Mouse (Mus musculus) heart, embryonic 11.5 days (tissue): ENCODE measurements at regions not wholly inside any gene's neighbourhood (a gene's known extent, or its start where the extent isn't known, plus 50 kb on each side); places are given as distances from the start of the nearest gene placed in this dataset.
A peak's percentile ranks its signal among the peaks of the same experiment; 100 is the strongest.

ENCODE experiments used
- ATAC-seq: fragments of 200-750 bp; cut with Nextera tagmentation; replicated peaks from 2 replicates; pipeline ENCODE4 v1.8.0; 2017; ENCODE audit warnings: moderate library complexity; ENCODE audit not compliant: insufficient number of reproducible peaks, low FRiP score, low TSS enrichment
- H3K27ac ChIP-seq: fragments of 300-500 bp; sonication (generic); 2 replicates; pipeline ENCODE4 v1.5.1; 2014; ENCODE audit warnings: mild to moderate bottlenecking, low read depth, low read length
- H3K27me3 ChIP-seq: fragments of 300-500 bp; sonication (generic); 2 replicates; pipeline ENCODE4 v1.6.1; 2014; ENCODE audit warnings: mild to moderate bottlenecking, low read length, mixed read lengths; ENCODE audit not compliant: control insufficient read depth, insufficient read depth
- H3K36me3 ChIP-seq: fragments of 300-500 bp; sonication (generic); 2 replicates; pipeline ENCODE4 v1.6.1; 2014; ENCODE audit warnings: mild to moderate bottlenecking, low read length, moderate library complexity, mixed read lengths; ENCODE audit not compliant: control insufficient read depth, insufficient read depth
- H3K4me1 ChIP-seq: fragments of 300-500 bp; sonication (generic); 2 replicates; pipeline ENCODE4 v1.6.1; 2014; ENCODE audit warnings: low read length; ENCODE audit not compliant: control insufficient read depth, insufficient read depth
- H3K4me2 ChIP-seq: fragments of 300-500 bp; sonication (generic); 2 replicates; pipeline ENCODE4 v1.6.1; 2014; ENCODE audit warnings: mild to moderate bottlenecking, moderate library complexity
- H3K4me3 ChIP-seq: fragments of 300-500 bp; sonication (generic); 2 replicates; pipeline ENCODE4 v1.5.1; 2014; ENCODE audit warnings: low read depth, low read length
- H3K9ac ChIP-seq: fragments of 300-500 bp; sonication (generic); 2 replicates; pipeline ENCODE4 v1.6.1; 2014; ENCODE audit warnings: mild to moderate bottlenecking, low read depth, low read length, moderate library complexity
- H3K9me3 ChIP-seq: fragments of 300-500 bp; sonication (generic); replicated peaks from 2 replicates; pipeline ENCODE4 v1.6.1; 2016; ENCODE audit warnings: low read length; ENCODE audit not compliant: control insufficient read depth
- WGBS: fragments of 180-500 bp; shearing (Covaris S2); extraction: QIAGEN DNeasy Blood & Tissue Kit; methylation state at CpG from one replicate; pipeline ENCODE4 v1.1.7; 2014; ENCODE audit not compliant: insufficient replicate concordance; 5-methylcytosine and 5-hydroxymethylcytosine counted together

DNA sequence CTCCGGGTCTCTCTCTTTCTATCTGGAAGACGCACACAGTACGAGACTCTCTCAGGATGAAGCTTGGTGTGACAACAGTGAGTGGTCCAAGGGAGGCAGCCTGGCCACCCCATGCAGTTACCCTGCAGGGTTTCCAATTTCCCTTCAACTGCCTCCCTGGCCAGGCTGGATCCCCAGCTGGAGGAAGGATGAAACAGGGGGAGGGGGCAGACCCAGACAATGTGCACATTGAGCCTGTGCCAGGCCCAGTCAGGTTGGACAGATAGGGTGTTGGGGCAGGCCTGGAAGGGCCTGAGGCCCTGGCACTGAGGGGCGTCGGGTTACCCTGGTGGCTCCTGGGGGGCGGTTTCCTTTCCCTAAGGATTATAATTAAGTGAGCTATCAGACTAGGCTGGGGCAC lies 55.8 kb upstream of the Tmem189 start:
- no peaks in the 10 kb centered on the region for H3K27me3 ChIP-seq
- H3K4me3 ChIP-seq, result no peak overlapping the region
- H3K4me1 ChIP-seq, result peaks cover 25% of the 10 kb centered on the region
- H3K36me3 ChIP-seq, result no peaks in the 10 kb centered on the region
- no peak overlapping the region for H3K4me2 ChIP-seq
- ATAC-seq, result no peak
- no peak overlapping the region for H3K27ac ChIP-seq
- no peak overlapping the region for H3K9ac ChIP-seq
- 73% methylated on average over 6 of the region's 6 CpGs for WGBS
- no peaks in the 10 kb centered on the region for H3K9me3 ChIP-seq

DNA sequence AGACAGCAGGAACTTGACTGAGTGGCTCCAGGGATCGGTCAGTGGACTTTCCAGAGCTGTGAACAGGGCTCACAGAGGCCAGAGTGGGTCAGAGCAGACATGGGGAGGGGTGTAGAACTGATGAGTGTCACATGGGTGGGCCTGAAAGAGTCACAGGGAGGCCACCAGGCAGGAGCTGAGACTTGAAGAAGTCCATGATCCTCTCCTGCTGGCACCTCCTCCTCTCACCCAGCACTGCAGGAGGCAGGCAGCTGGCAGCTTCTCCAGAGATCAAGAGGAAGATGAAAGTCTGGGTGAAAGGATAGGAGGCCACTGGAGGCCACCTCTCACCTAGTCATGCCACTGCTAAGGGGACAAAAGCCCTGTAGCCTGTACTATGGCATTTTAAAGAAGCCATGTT lies 54.5 kb upstream of the Tmem189 start:
- Histone ChIP-seq H3K4me3 (no peak overlapping the region), H3K36me3 (no peaks in the 10 kb centered on the region), H3K27me3 (no peaks in the 10 kb centered on the region), H3K9ac (no peak overlapping the region), H3K4me1 (peaks cover 25% of the 10 kb centered on the region), H3K4me2 (no peak overlapping the region), H3K9me3 (no peaks in the 10 kb centered on the region), H3K27ac (no peak overlapping the region)
- no peak for ATAC-seq
- 48% methylated on average over 1 of the region's 1 CpGs for WGBS

DNA sequence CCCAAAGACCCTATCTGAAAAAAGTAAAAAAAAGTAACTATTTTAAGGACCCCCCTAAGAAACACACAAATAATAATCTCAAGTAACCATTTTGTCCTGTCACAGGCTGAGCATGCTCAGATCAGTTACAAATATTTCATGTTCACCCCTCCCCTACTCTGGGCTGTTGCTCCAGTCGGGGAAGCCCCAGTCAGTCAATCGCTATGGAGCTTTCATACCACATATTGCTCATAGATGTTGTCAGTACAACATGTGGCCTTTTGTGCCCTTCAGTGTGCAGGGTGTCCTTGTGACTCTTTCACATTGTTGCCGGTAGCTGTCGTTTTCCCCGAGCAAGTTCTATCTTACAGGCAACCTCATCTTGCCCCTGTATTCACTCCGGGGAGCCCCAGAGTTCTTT lies 52.9 kb upstream of the Tmem189 start:
- WGBS, result 66% methylated on average over 6 of the region's 6 CpGs
- H3K4me1 ChIP-seq, result peaks cover 22% of the 10 kb centered on the region

DNA sequence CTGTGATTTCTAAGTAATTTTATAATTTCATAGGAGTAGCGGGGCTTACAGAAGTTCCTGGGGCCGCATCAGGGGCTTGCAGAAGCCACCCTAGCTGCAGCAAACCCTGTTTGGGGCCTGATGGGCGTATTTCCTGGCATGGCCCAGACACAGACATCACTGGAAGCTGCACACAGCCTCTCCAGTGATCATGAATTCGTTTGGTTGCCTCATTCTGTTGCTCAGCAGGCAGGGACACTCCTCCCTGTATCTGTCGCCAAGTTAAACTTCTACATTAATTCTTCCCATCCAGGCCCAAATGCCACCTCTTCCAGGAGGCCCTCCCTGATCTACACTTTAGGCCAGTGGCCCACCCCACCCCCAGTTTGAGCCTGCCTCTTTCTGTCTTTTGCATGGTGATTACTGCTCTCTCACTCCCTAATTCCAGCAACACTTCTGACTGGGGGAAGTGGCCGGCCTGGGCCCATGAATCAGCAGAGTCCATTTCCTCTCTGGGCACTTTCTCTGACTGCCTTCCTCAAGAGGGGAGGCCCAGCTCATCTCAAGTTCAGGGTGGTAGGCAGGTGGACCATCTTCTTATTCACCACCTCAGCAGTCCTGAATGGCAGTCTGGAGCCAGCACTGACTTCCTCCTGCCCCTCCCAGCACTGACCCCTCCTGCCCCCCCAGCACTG lies 51.0 kb upstream of the Tmem189 start:
- Histone ChIP-seq H3K9me3 (no peaks in the 10 kb centered on the region), H3K9ac (0 out of 2 replicates have a peak overlapping the region, but pooled peaks have one; percentile 34), H3K27me3 (no peaks in the 10 kb centered on the region), H3K4me3 (no peak overlapping the region), H3K27ac (no peak overlapping the region), H3K4me1 (peaks cover 11% of the 10 kb centered on the region), H3K4me2 (no peak overlapping the region), H3K36me3 (no peaks in the 10 kb centered on the region)
- WGBS, result 59% methylated on average over 6 of the region's 6 CpGs
- ATAC-seq, result no peak

More for the DNA sequence above, 52.9 kb upstream of the Tmem189 start:
- ATAC-seq, result no peak
- H3K9ac ChIP-seq, result no peak overlapping the region
- H3K4me3 ChIP-seq, result no peak overlapping the region
- H3K4me2 ChIP-seq, result no peak overlapping the region
- no peaks in the 10 kb centered on the region for H3K27me3 ChIP-seq
- no peak overlapping the region for H3K27ac ChIP-seq
- no peaks in the 10 kb centered on the region for H3K36me3 ChIP-seq
- H3K9me3 ChIP-seq, result no peaks in the 10 kb centered on the region
